Mouse (Mus musculus) hindbrain, postnatal 0 days (tissue): ENCODE data around the gene Mfng. TPM values are rescaled to one million over a fixed set of nuclear protein-coding genes. Genes with fewer than 3 reads are reported as not detected.

Experiments
- ATAC-seq: fragments of 200-750 bp; cut with Nextera tagmentation; 2 replicates; pipeline ENCODE4 v1.8.0; 2017; ENCODE audit warnings: mild to moderate bottlenecking, moderate TSS enrichment, moderate library complexity
- DNase-seq: peaks from one replicate; pipeline ENCODE4 v3.0.0-alpha.2; 2015; ENCODE audit warnings: low spot score
- H3K27ac ChIP-seq: fragments of 300-500 bp; sonication (generic); 2 replicates; pipeline ENCODE4 v1.5.1; 2014; ENCODE audit warnings: mild to moderate bottlenecking
- H3K27me3 ChIP-seq: fragments of 300-500 bp; sonication (generic); 2 replicates; pipeline ENCODE4 v1.6.1; 2014; ENCODE audit warnings: low read length, mixed read lengths; ENCODE audit not compliant: insufficient read depth
- H3K36me3 ChIP-seq: fragments of 300-500 bp; sonication (generic); 2 replicates; pipeline ENCODE4 v1.6.1; 2014; ENCODE audit warnings: low read length, mixed read lengths; ENCODE audit not compliant: insufficient read depth
- H3K4me1 ChIP-seq: fragments of 300-500 bp; sonication (generic); 2 replicates; pipeline ENCODE4 v1.6.1; 2014; ENCODE audit warnings: antibody characterized with exemption, low read length, mixed read lengths; ENCODE audit not compliant: insufficient read depth
- H3K4me2 ChIP-seq: fragments of 300-500 bp; sonication (generic); 2 replicates; pipeline ENCODE4 v1.6.1; 2014; ENCODE audit warnings: low read depth, mild to moderate bottlenecking, low read length, moderate library complexity, mixed read lengths
- H3K4me3 ChIP-seq: fragments of 300-500 bp; sonication (generic); 2 replicates; pipeline ENCODE4 v1.5.1; 2014; ENCODE audit warnings: low read length
- H3K9ac ChIP-seq: fragments of 300-500 bp; sonication (generic); replicated peaks from 2 replicates; pipeline ENCODE4 v1.6.1; 2014; ENCODE audit warnings: mild to moderate bottlenecking, low read length, moderate library complexity, mixed read lengths
- H3K9me3 ChIP-seq: fragments of 300-500 bp; sonication (generic); 2 replicates; pipeline ENCODE4 v1.6.1; 2016; ENCODE audit warnings: low read length, mixed read lengths
- CTCF ChIP-seq: IDR thresholded peaks from 2 replicates; pipeline ENCODE4 v1.5.1; 2016; ENCODE audit warnings: antibody characterized with exemption, control low read depth, low read depth
- WGBS: fragments of 180-500 bp; shearing (Covaris S2); extraction: QIAGEN DNeasy Blood & Tissue Kit; methylation state at CpG from one replicate; pipeline ENCODE4 v1.1.7; 2014; 5-methylcytosine and 5-hydroxymethylcytosine counted together
- polyA plus RNA-seq: library from polyadenylated mRNA; unstranded; fragments of >200 nt; fragmentation: Nextera tagmentation; extraction: Ambion mirVana; gene quantifications from 2 replicates; pipeline ENCODE4 v1.2.1, GENCODE M21; 2015
- total RNA-seq: library from RNA; depleted of rRNA; stranded (reverse); fragments of >200 nt; gene quantifications from 2 replicates; pipeline ENCODE4 v1.2.3, GENCODE M21; 2014

Mfng gene
- total and polyA plus RNA-seq, 2 experiments from 2014 or later: 15.2 to 17.9 TPM

DNA sequence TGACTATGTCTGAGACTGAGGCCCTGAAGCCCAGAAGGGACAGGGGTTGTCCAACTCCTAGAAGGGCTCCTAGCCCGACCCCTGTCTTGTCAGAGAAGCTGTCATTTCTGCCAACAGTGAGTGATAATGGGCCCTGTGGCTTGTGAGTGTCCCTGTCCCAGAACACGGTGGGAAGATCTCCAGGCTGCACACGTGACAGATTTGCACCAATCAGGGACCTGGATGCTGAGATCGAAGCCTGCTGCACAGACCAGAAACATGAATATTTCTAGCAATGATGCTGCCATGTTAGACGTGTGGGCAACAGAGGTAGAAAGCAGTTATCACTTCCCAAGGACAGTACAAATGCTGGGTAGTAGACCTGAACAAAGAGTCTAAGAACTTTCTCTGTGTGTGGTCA, 11.2 kb upstream of the Mfng start:
- Histone ChIP-seq H3K4me1 (no peaks in the 10 kb centered on the region), H3K4me3 (no peak overlapping the region), H3K9ac (no peak overlapping the region), H3K36me3 (no peaks in the 10 kb centered on the region), H3K9me3 (no peaks in the 10 kb centered on the region), H3K27ac (no peak overlapping the region), H3K27me3 (no peaks in the 10 kb centered on the region), H3K4me2 (no peak overlapping the region)
- no peak for DNase-seq
- no peak for TF ChIP-seq CTCF
- ATAC-seq: no peak
- 65% methylated on average over 5 of the region's 5 CpGs for WGBS

DNA sequence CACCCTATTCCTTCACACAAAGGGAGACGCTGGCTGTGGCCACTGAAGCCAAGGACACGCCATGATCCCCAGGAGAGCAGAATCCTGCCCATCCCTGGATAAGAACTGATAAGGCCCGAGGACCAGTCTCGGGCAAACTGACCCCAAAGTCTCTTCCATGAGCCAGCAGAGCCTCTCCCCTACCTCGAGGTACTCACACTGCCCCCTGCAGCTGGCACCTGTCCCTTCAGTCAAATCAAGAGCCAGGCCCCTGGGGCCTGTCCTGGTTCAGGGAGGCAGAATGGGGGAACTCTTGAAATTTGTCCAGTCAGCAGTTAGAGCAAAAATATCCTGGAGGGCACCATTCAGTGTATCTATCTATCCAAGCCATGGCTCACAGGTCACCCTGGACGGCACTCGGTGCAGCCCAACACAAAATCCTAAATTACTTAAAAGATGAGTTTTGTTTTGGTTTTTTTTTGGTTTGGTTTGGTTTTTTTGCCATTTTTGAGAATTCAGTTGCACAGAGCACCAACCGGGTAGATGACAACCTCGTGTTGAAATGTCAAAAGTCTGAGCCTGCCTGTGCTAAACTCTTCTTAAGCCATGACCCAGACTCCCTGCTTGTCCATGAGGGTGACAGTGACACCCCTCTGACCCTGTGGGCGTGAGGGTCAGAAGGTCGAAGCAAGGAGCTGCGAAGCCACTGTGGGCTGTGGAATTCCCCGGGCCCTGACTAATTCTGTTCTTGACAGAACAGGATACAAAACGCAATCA, 9.3 kb upstream of the Mfng start:
- no peak for DNase-seq
- WGBS: 67% methylated on average over 14 of the region's 14 CpGs
- Histone ChIP-seq H3K4me3 (no peak overlapping the region), H3K9ac (no peak overlapping the region), H3K4me1 (no peaks in the 10 kb centered on the region), H3K4me2 (no peak overlapping the region), H3K9me3 (no peaks in the 10 kb centered on the region), H3K36me3 (no peaks in the 10 kb centered on the region), H3K27me3 (no peaks in the 10 kb centered on the region), H3K27ac (no peak overlapping the region)
- TF ChIP-seq CTCF: no peak
- no peak for ATAC-seq

DNA sequence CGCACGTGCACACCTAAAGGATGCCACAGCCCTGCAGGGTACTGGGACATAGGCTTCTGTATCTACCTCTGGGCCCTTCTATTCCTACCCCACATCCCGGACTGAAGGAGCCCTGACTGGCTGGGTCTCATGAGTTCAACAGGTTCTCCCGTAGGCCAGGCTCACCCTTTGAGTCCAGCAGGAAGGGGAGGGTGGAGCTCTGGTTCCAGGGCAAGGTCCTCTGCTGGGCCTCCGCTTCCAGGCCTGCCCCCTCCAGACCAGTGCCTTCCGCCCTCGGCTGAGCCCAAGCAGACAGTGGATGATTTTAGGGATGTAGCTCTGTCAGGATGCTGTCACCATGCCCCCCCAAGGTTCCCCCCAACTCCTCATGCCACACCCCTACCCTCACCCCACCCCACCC, 7.6 kb upstream of the Mfng start:
- 87% methylated on average over 7 of the region's 7 CpGs for WGBS
- no peak for TF ChIP-seq CTCF
- H3K9ac ChIP-seq: no peak overlapping the region
- H3K27me3 ChIP-seq: no peaks in the 10 kb centered on the region
- ATAC-seq (no peak), DNase-seq (no peak)
- no peaks in the 10 kb centered on the region for H3K9me3 ChIP-seq
- no peak overlapping the region for H3K27ac ChIP-seq
- H3K4me1 ChIP-seq: no peaks in the 10 kb centered on the region
- no peak overlapping the region for H3K4me3 ChIP-seq
- H3K36me3 ChIP-seq: no peaks in the 10 kb centered on the region
- no peak overlapping the region for H3K4me2 ChIP-seq

DNA sequence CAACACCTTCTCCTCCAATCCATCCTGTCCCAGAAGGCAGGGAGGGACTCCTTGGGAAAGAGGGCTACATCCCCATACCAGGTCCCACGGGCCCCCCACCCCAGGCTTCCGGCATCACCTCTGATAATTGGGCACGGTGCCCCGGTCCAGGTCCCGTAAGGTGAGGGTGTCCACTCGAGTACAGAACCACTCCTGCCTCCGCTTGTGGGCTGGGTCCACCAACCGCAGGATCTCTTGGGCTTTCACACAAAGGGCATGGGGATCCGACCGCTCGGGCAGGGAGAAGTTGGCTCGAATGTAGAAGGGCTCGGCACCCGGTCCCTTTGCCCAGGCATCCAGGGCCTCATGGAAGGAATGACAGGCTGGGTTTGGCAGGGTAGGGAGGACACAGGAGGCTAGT, 7.1 kb upstream of the Mfng start:
- Histone ChIP-seq H3K9ac (no peak overlapping the region), H3K9me3 (no peaks in the 10 kb centered on the region), H3K4me3 (no peak overlapping the region), H3K4me1 (no peaks in the 10 kb centered on the region), H3K27me3 (no peaks in the 10 kb centered on the region), H3K4me2 (no peak overlapping the region), H3K27ac (no peak overlapping the region), H3K36me3 (no peaks in the 10 kb centered on the region)
- no peak for DNase-seq
- no peak for ATAC-seq
- 92% methylated on average over 14 of the region's 14 CpGs for WGBS
- no peak for TF ChIP-seq CTCF

DNA sequence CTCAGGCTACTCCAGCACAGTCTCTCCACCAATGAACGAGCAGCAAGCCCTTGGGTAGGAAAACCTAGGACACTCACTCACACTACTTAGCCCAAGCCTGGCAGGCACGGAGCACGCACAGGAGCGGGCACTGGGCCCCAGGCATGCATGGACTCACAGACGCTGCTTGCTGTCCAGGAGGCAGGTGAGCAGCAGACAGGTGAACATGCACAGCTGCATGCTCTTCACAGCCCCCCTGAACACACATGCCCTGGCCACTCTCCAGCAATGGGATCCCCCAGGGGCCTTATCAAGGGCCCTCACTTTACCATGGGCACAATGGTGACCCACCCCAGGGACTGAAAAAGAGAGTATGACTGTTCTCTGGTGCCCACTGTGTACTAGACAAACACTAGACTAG, 6.4 kb upstream of the Mfng start:
- DNase-seq: no peak
- Histone ChIP-seq H3K4me2 (no peak overlapping the region), H3K4me1 (no peaks in the 10 kb centered on the region), H3K9ac (no peak overlapping the region), H3K27ac (no peak overlapping the region), H3K4me3 (no peak overlapping the region), H3K27me3 (no peaks in the 10 kb centered on the region), H3K9me3 (no peaks in the 10 kb centered on the region), H3K36me3 (no peaks in the 10 kb centered on the region)
- TF ChIP-seq CTCF: no peak
- WGBS: 81% methylated on average over 5 of the region's 5 CpGs
- no peak for ATAC-seq

DNA sequence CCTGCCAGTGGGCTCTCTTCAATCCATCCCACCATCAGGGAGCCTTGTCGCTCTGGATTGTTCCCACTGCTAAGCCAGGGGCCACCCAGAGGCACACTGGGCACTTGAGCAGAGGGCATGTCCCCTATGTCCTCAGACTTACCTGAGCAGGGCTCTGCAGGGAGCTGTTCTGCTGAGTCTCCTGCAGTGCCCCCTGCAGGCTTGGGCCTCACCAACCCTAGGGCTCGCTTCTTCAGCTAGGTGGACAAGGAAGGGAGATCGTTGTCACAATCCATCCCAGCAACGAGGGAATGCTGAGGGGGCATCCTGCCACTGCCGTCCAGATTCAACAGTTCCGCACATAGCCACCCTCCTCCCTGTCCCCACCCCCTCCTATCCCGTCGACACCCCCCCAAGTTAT, 6.0 kb upstream of the Mfng start:
- no peaks in the 10 kb centered on the region for H3K36me3 ChIP-seq
- no peak overlapping the region for H3K9ac ChIP-seq
- DNase-seq (no peak), ATAC-seq (0 out of 2 replicates have a peak, but pooled peaks have one; percentile 16)
- WGBS: 69% methylated on average over 8 of the region's 8 CpGs
- H3K27me3 ChIP-seq: no peaks in the 10 kb centered on the region
- H3K9me3 ChIP-seq: no peaks in the 10 kb centered on the region
- no peak overlapping the region for H3K27ac ChIP-seq
- no peaks in the 10 kb centered on the region for H3K4me1 ChIP-seq
- no peak for TF ChIP-seq CTCF
- no peak overlapping the region for H3K4me3 ChIP-seq
- no peak overlapping the region for H3K4me2 ChIP-seq

DNA sequence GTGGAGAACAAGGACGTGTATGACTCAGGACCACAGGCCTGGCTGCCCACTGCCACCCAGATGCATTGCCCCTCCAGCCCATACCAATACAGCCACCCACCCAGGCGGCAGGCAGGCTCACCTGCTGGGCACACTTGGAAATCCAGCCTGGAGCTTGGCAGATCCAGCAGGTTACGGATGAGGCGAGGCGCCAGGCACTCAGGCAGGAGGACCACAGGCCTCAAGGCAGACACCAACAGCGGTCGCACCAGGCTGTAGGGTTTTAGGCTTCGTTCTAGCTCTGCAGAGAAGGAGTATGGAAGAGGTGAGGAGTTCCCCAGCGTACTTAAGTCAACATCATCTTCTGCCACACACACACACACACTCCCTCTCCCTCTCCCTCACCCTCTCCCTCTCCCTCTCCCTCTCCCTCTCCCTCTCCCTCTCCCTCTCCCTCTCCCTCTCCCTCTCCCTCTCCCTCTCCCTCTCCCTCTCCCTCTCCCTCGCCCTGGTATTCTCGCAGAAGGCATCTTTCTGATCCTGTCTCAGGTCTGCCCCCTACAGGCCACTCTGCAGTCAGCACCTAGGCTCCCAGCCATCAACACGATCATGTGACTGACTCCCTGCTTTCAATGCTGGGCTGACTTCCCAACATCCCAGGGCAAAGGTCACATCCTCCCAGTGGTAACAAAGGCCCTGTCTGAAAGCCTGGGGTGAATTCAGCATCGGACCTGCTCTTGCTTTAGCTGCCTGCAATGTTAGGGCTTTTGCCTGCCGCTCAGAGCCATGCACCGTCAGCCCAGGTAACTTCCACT, 5.0 kb upstream of the Mfng start:
- TF ChIP-seq CTCF: peak; percentile 89
- no peaks in the 10 kb centered on the region for H3K4me1 ChIP-seq
- no peak overlapping the region for H3K4me2 ChIP-seq
- H3K4me3 ChIP-seq: no peak overlapping the region
- WGBS: 42% methylated on average over 13 of the region's 15 CpGs
- no peaks in the 10 kb centered on the region for H3K9me3 ChIP-seq
- H3K9ac ChIP-seq: no peak overlapping the region
- ATAC-seq (peak; percentile 55), DNase-seq (peak; percentile 89)
- H3K36me3 ChIP-seq: no peaks in the 10 kb centered on the region
- 0 out of 2 replicates have a peak overlapping the region, but pooled peaks have one; percentile 36 for H3K27ac ChIP-seq
- no peaks in the 10 kb centered on the region for H3K27me3 ChIP-seq
